Mouse (Mus musculus) kidney, embryonic 14.5 days (tissue): ENCODE measurements around the gene Ager. TPM values are rescaled to one million over a fixed set of nuclear protein-coding genes. Genes with fewer than 3 reads are reported as not detected.

ENCODE experiments used
- ATAC-seq: fragments of 200-750 bp; cut with Nextera tagmentation; 2 replicates; pipeline ENCODE4 v1.8.0; 2017; ENCODE audit warnings: moderate number of reproducible peaks, mild to moderate bottlenecking, moderate TSS enrichment, moderate library complexity; ENCODE audit not compliant: low FRiP score, low TSS enrichment
- H3K27ac ChIP-seq: fragments of 300-500 bp; sonication (generic); 2 replicates; pipeline ENCODE4 v1.5.1; 2014; ENCODE audit warnings: low read depth, mild to moderate bottlenecking, low read length, moderate library complexity, mixed read lengths
- H3K27me3 ChIP-seq: fragments of 300-500 bp; sonication (generic); 2 replicates; pipeline ENCODE4 v1.6.1; 2014; ENCODE audit warnings: mild to moderate bottlenecking, low read length; ENCODE audit not compliant: control insufficient read depth, insufficient read depth
- H3K36me3 ChIP-seq: fragments of 300-500 bp; sonication (generic); 2 replicates; pipeline ENCODE4 v1.6.1; 2014; ENCODE audit warnings: low read length, mixed read lengths; ENCODE audit not compliant: control insufficient read depth, insufficient read depth
- H3K4me1 ChIP-seq: fragments of 300-500 bp; sonication (generic); 2 replicates; pipeline ENCODE4 v1.6.1; 2014; ENCODE audit warnings: low read length, mixed read lengths; ENCODE audit not compliant: control insufficient read depth, insufficient read depth
- H3K4me2 ChIP-seq: fragments of 300-500 bp; sonication (generic); replicated peaks from 2 replicates; pipeline ENCODE4 v1.6.1; 2014; ENCODE audit warnings: low read depth, mild to moderate bottlenecking, low read length
- H3K4me3 ChIP-seq: fragments of 300-500 bp; sonication (generic); 2 replicates; pipeline ENCODE4 v1.5.1; 2014; ENCODE audit warnings: mild to moderate bottlenecking, low read length
- H3K9ac ChIP-seq: fragments of 300-500 bp; sonication (generic); 2 replicates; pipeline ENCODE4 v1.6.1; 2014; ENCODE audit warnings: low read depth, mild to moderate bottlenecking, low read length, moderate library complexity
- H3K9me3 ChIP-seq: fragments of 300-500 bp; sonication (generic); 2 replicates; pipeline ENCODE4 v1.6.1; 2016; ENCODE audit warnings: low read length; ENCODE audit not compliant: control insufficient read depth
- WGBS: fragments of 180-500 bp; shearing (Covaris S2); extraction: QIAGEN DNeasy Blood & Tissue Kit; methylation state at CpG from one replicate; pipeline ENCODE4 v1.1.7; 2014; 5-methylcytosine and 5-hydroxymethylcytosine counted together
- polyA plus RNA-seq: library from polyadenylated mRNA; unstranded; fragments of >200 nt; fragmentation: Nextera tagmentation; extraction: Ambion mirVana; gene quantifications from 2 replicates; pipeline ENCODE4 v1.2.1, GENCODE M21; 2014

Ager gene
- polyA plus RNA-seq, 1 experiment from 2014 or later = 5.8 TPM

DNA sequence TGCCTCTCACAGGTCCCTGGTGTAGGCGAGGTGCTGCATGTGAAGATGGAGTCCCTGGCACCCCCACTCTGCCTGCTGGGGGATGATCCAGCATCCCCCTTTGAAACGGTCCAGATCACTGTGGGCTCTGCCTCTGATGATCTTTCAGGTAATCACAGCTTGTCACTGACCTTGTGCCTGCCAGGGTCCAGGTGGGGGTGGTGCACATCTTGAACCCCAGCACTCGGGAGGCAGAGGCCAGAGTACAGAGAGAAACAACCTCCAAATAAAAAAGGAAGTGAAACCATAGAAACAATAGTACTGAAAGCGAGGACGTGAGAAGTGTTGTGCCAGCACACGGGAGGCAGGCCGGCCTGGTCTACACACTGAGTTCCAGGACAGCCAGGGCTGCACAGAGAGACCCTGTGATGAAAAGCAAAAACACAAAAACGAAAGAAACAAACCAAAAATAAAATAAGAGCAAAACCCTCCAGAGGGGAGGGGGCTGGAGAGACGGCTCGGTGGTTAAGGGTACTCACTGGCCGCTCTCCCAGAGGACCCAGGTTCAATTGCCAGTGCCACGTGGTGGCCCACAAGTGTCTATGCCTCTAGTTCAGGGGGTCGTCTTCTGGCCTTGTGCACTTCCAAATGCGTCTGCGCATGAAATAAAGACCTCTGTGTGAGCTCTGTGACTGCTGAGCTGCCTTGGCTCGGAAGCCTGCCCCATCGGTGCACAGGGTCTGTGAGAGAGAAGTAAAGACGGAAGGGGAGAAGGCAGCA is 51.6 kb downstream of the Ager start:
- Histone ChIP-seq H3K27ac (no peak overlapping the region), H3K36me3 (peaks cover 53% of the 10 kb centered on the region), H3K9me3 (no peaks in the 10 kb centered on the region), H3K4me1 (peaks cover 12% of the 10 kb centered on the region), H3K4me3 (no peak overlapping the region), H3K9ac (no peak overlapping the region), H3K27me3 (no peaks in the 10 kb centered on the region), H3K4me2 (no peak overlapping the region)
- WGBS = 87% methylated on average over 18 of the region's 18 CpGs
- no peak for ATAC-seq

Other genes starting within 250 kb of the Ager start
- 0.14 TPM in 1 of 2 replicates, not detected in the other for gene Btnl2, start 243.0 kb upstream of the Ager start, polyA plus RNA-seq
- gene Btnl1, start 220.7 kb upstream of the Ager start, polyA plus RNA-seq = not detected in 2 replicates
- gene BC051142, start 199.0 kb upstream of the Ager start, polyA plus RNA-seq = 0.74 and 1.9 TPM in 2 replicates
- not detected in 2 replicates for gene Btnl4, start 120.5 kb upstream of the Ager start, polyA plus RNA-seq
- not detected in 2 replicates for gene Btnl6, start 80.5 kb upstream of the Ager start, polyA plus RNA-seq
- 9.7 and 11.2 TPM in 2 replicates for gene Notch4, start 33.6 kb upstream of the Ager start, polyA plus RNA-seq
- 19.3 and 21.4 TPM in 2 replicates for gene Gpsm3, start 8.1 kb upstream of the Ager start, polyA plus RNA-seq
- 17.8 and 20.9 TPM in 2 replicates for gene Pbx2, start 6.6 kb upstream of the Ager start, polyA plus RNA-seq
- 118 and 139 TPM in 2 replicates for gene Rnf5, start 5.8 kb downstream of the Ager start, polyA plus RNA-seq
- gene Agpat1, start 6.4 kb downstream of the Ager start, polyA plus RNA-seq = 61.7 and 75.3 TPM in 2 replicates
- gene Egfl8, start 18.1 kb downstream of the Ager start, polyA plus RNA-seq = 3.2 and 3.6 TPM in 2 replicates
- 33.5 and 39.1 TPM in 2 replicates for gene Ppt2, start 30.6 kb downstream of the Ager start, polyA plus RNA-seq
- 0.16 and 0.18 TPM in 2 replicates for gene Prrt1, start 31.7 kb downstream of the Ager start, polyA plus RNA-seq
- 14.8 and 16.5 TPM in 2 replicates for gene Fkbpl, start 46.9 kb downstream of the Ager start, polyA plus RNA-seq
- 54.6 and 61.7 TPM in 2 replicates for gene Atf6b, start 49.3 kb downstream of the Ager start, polyA plus RNA-seq
- gene Tnxb, start 72.7 kb downstream of the Ager start, polyA plus RNA-seq = 0.15 and 0.26 TPM in 2 replicates
- not detected in 2 replicates for gene C4b, start 146.0 kb downstream of the Ager start, polyA plus RNA-seq
- not detected in 2 replicates for gene Cyp21a1, start 206.7 kb downstream of the Ager start, polyA plus RNA-seq
- gene Stk19, start 239.1 kb downstream of the Ager start, polyA plus RNA-seq = 25.2 and 28.7 TPM in 2 replicates
- 55.7 and 66.4 TPM in 2 replicates for gene Dxo, start 239.2 kb downstream of the Ager start, polyA plus RNA-seq